Mouse (Mus musculus) WW6 (cell line): ENCODE results near the gene Mycbpap.

Experiments used
- DNase-seq: peaks from one replicate; pipeline ENCODE4 v3.0.0-alpha.2; 2013; ENCODE audit warnings: low read depth, low spot score

Mycbpap gene

GRCm38 (mm10) chr11:94481963-94482362, 39.6 kb downstream of the Mycbpap start:
- no peak for DNase-seq

- no peak for DNase-seq
Measured at GRCm38 (mm10) chr11:94480382-94480781, 41.2 kb downstream of the Mycbpap start.

GRCm38 (mm10) chr11:94477651-94478050, 43.9 kb downstream of the Mycbpap start:
- no peak for DNase-seq

- no peak for DNase-seq
Measured at GRCm38 (mm10) chr11:94475722-94476121, 45.8 kb downstream of the Mycbpap start.

- DNase-seq, result no peak
Measured at GRCm38 (mm10) chr11:94474544-94474910, 47.0 kb downstream of the Mycbpap start.

GRCm38 (mm10) chr11:94473707-94474543, 47.6 kb downstream of the Mycbpap start, which contains the start of gene Cacna1g:
Gene Cacna1g, minus strand, starts transcription at chr11:94474198.
- peak; percentile 59 for DNase-seq

GRCm38 (mm10) chr11:94472916-94473706, 48.4 kb downstream of the Mycbpap start:
- DNase-seq, result no peak

- no peak for DNase-seq
Measured at GRCm38 (mm10) chr11:94472585-94472915, 49.0 kb downstream of the Mycbpap start.

- DNase-seq, result no peak
Measured at GRCm38 (mm10) chr11:94471740-94472584, 49.6 kb downstream of the Mycbpap start.

- DNase-seq, result no peak
Measured at GRCm38 (mm10) chr11:94470391-94470790, 51.2 kb downstream of the Mycbpap start.

- no peak for DNase-seq
Measured at GRCm38 (mm10) chr11:94469136-94470064, 52.1 kb downstream of the Mycbpap start.

GRCm38 (mm10) chr11:94468582-94469064, 52.9 kb downstream of the Mycbpap start:
- no peak for DNase-seq

- no peak for DNase-seq
Measured at GRCm38 (mm10) chr11:94466333-94466855, 55.1 kb downstream of the Mycbpap start.

GRCm38 (mm10) chr11:94464170-94464569, 57.4 kb downstream of the Mycbpap start:
- DNase-seq, result no peak

- DNase-seq, result no peak
Measured at GRCm38 (mm10) chr11:94461856-94462255, 59.7 kb downstream of the Mycbpap start.

- no peak for DNase-seq
Measured at GRCm38 (mm10) chr11:94457001-94457400, 64.5 kb downstream of the Mycbpap start.

GRCm38 (mm10) chr11:94456347-94456746, 65.2 kb downstream of the Mycbpap start:
- DNase-seq, result no peak

- DNase-seq, result no peak
Measured at GRCm38 (mm10) chr11:94455161-94455820, 66.3 kb downstream of the Mycbpap start.

- DNase-seq, result no peak
Measured at GRCm38 (mm10) chr11:94454756-94455155, 66.8 kb downstream of the Mycbpap start.
